ENCODE assay signal across 9 mouse cellular contexts in genomic region chr12:29894669-29895068, GRCm38 (mm10). TPM values are rescaled to one million over a fixed set of nuclear protein-coding genes. Genes with fewer than 3 reads are reported as not detected.
A peak's percentile ranks its signal among the peaks of the same experiment; 100 is the strongest.
DNase-seq lines count a peak whose midpoint lies in the region; ATAC-seq and TF ChIP-seq lines count a peak whose summit lies in the region.
"Had no signal": no experiment of that assay in that cellular context is flagged by ENCODE, and none has a peak within 500 bp of the region (broad histone marks: within the 10 kb centered on the region; RNA-seq: fewer than 3 reads in every experiment).

No protein-coding gene starts in this region.

- no peaks in the 10 kb centered on the region for H3K9me3 ChIP-seq in neural tube, embryonic 15.5 days (replicated peaks)
- no peaks in the 10 kb centered on the region for H3K9me3 ChIP-seq in hindbrain, embryonic 13.5 days
- H3K9me3 ChIP-seq: lung, embryonic 15.5 days had no signal

- DNase-seq in frontal cortex, postnatal 10 days (ENCODE audit: low spot score in 2 of 2) = no peak
- peak; percentile 43 for DNase-seq in neural tube, embryonic 10.5 days (ENCODE audit: extremely low spot score, low spot score)
- peak; percentile 45 for DNase-seq in brain, embryonic 14.5 days (ENCODE audit: low read depth)
- DNase-seq in lung, postnatal 25 days (ENCODE audit: low spot score) = peak; percentile 19

- no peak overlapping the region for H3K9ac ChIP-seq in neural tube, embryonic 15.5 days (replicated peaks)
- no peak overlapping the region for H3K9ac ChIP-seq in hindbrain, embryonic 13.5 days
- H3K9ac ChIP-seq: lung, embryonic 15.5 days had no signal

- no peaks in the 10 kb centered on the region for H3K4me1 ChIP-seq in neural tube, embryonic 15.5 days
- no peaks in the 10 kb centered on the region for H3K4me1 ChIP-seq in hindbrain, embryonic 13.5 days (replicated peaks)

- peak; percentile 70; the same call in 1 of the 2 replicates for TF ChIP-seq CTCF in brain, embryonic 14.5 days (IDR thresholded peaks at IDR 0.05; ENCODE audit: borderline replicate concordance, extremely low read depth, insufficient read depth, insufficient read length)

- H3K36me3 ChIP-seq in neural tube, embryonic 15.5 days = peaks cover 47% of the 10 kb centered on the region
- peaks cover 68% of the 10 kb centered on the region for H3K36me3 ChIP-seq in hindbrain, embryonic 13.5 days
- H3K36me3 ChIP-seq: lung, embryonic 15.5 days had no signal

- WGBS in neural tube, embryonic 15.5 days = 26% methylated on average over 3 of the region's 3 CpGs
- 28% methylated on average over 3 of the region's 3 CpGs for WGBS in hindbrain, embryonic 13.5 days

- H3K27me3 ChIP-seq in neural tube, embryonic 15.5 days (replicated peaks) = no peaks in the 10 kb centered on the region
- no peaks in the 10 kb centered on the region for H3K27me3 ChIP-seq in hindbrain, embryonic 13.5 days

- ATAC-seq in frontal cortex, adult (ENCODE audit: low TSS enrichment) = peak; percentile 48
- ATAC-seq in neural tube, embryonic 15.5 days (ENCODE audit: low FRiP score) = no peak
- peak; percentile 19; the same call in 1 of the 2 replicates for ATAC-seq in hindbrain, embryonic 13.5 days (ENCODE audit: low FRiP score)
- no peak for ATAC-seq in erythroblast, adult 5-6 weeks (replicated peaks; ENCODE audit: low FRiP score, poor library complexity, severe bottlenecking)

- no peak overlapping the region for H3K4me3 ChIP-seq in neural tube, embryonic 15.5 days (replicated peaks)
- no peak overlapping the region for H3K4me3 ChIP-seq in hindbrain, embryonic 13.5 days
- H3K4me3 ChIP-seq: lung, embryonic 15.5 days had no signal

- no peak for TF ChIP-seq POLR2A in brain, embryonic 14.5 days (IDR thresholded peaks at IDR 0.05; ENCODE audit: borderline replicate concordance, extremely low read depth, insufficient read depth, insufficient read length, poor library complexity, severe bottlenecking)

- no peak overlapping the region for H3K27ac ChIP-seq in neural tube, embryonic 15.5 days (replicated peaks)
- H3K27ac ChIP-seq in hindbrain, embryonic 13.5 days = no peak overlapping the region
- H3K27ac ChIP-seq: lung, embryonic 15.5 days had no signal

- H3K4me2 ChIP-seq in neural tube, embryonic 15.5 days = no peak overlapping the region
- H3K4me2 ChIP-seq in hindbrain, embryonic 13.5 days = no peak overlapping the region
- H3K4me2 ChIP-seq: lung, embryonic 15.5 days had no signal

RNA-seq across cellular contexts. Expression of gene Pxdn, which starts 42.7 kb away (rescaled TPM):
- 50.1 and 50.2 TPM in 2 replicates for polyA plus RNA-seq in neural tube, embryonic 15.5 days (2015; fragmentation: Nextera tagmentation; extraction: Ambion mirVana)
- 156 and 174 TPM in 2 replicates for polyA plus RNA-seq in brain, embryonic 14.5 days (2012; rRNA removed)
- 43.1 and 46.9 TPM in 2 replicates for polyA plus RNA-seq in hindbrain, embryonic 13.5 days (2015; fragmentation: Nextera tagmentation; extraction: Ambion mirVana)
- not detected in 2 replicates for total RNA-seq in erythroblast, adult 5-6 weeks (2015; ENCODE audit: low replicate concordance)
- total RNA-seq in erythroblast, adult 5-6 weeks (2017; ENCODE audit: low replicate concordance) = not detected in 2 replicates

Comparison
In these comparisons a context has a peak if more than half of its experiments do, and no peak if none do; other contexts are left out.
1. ATAC-seq: peak in frontal cortex, adult (single experiment) and hindbrain, embryonic 13.5 days (single experiment); none in neural tube, embryonic 15.5 days (single experiment) and erythroblast, adult 5-6 weeks (single experiment).
2. DNase-seq: peak in neural tube, embryonic 10.5 days (single experiment), brain, embryonic 14.5 days (single experiment) and lung, postnatal 25 days (single experiment); none in frontal cortex, postnatal 10 days (0 of 2).